Mouse (Mus musculus): ENCODE measurements around the gene Lkaaear1.

DNA sequence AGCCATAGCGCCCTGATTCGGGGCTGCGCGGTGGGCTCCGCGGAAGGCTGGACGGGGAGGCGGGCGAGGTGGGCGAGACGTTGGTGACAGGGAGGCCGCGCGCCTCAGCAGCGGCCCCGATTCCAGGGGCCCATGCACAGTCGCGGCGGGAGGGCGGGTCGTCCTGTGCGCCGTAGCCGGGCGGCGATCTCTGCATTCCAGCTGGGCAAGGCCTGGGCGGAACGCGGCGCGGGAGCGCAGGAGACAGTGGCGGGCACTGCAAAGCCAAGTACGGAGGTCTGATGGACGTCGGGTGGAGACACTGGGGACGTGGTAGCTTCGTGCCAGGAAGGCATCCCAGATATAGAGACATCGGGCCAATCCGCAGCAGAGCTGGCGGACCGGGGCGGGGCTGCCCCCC, 26.9 kb downstream of the Lkaaear1 start, which contains the start of gene Sox18:
- TF ChIP-seq CTCF (IDR thresholded peaks at IDR 0.05; ENCODE audit: control insufficient read depth, insufficient read depth, low read length) (no peak), POLR2A (IDR thresholded peaks at IDR 0.05; ENCODE audit: borderline replicate concordance, control insufficient read depth, low read depth, low read length) (0 out of 2 replicates have a peak, but pooled peaks have one; percentile 30)
